Mouse (Mus musculus): ENCODE data around the gene Glrx2. TPM values are rescaled to one million over a fixed set of nuclear protein-coding genes. Genes with fewer than 3 reads are reported as not detected.

Gene Glrx2
- polyA plus RNA-seq, 2 experiments: 19.9 to 38.0 TPM

DNA sequence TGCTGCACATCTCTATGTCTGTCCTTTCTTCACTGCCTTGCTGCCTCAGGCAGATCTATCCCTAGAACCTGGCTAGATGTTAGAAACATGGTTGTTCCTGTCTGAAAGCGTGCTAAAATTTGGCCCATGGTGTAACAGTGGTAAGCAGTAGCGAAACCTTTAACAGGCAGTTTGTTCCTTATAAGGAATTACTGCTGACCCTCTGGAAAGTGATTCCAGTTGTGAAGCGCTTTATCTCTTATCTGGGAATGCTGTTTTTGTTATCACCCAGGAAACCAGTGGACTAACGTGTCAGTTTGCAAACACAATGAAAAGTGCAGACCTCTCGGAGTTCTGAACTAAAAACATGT is 5.5 kb upstream of the Glrx2 start:
- WGBS (ENCODE audit: insufficient replicate concordance): 53% methylated on average over 5 of the region's 5 CpGs
- no peak for DNase-seq (ENCODE audit: low read depth in 3 of 3, low spot score in 3 of 3)

GRCm38 (mm10) chr1:143724456-143725064 is 8.4 kb downstream of the Glrx2 start:
- WGBS (ENCODE audit: insufficient replicate concordance): 27% methylated on average over 5 of the region's 5 CpGs
- TF ChIP-seq CTCF (IDR thresholded peaks at IDR 0.05; ENCODE audit: low read depth) (no peak), EP300 (IDR thresholded peaks at IDR 0.05; ENCODE audit: low read depth) (peak; percentile 73)
- Histone ChIP-seq H3K27me3 (ENCODE audit: control insufficient read depth, insufficient read depth, low read length) (no peaks in the 10 kb centered on the region), H3K27ac (no peak overlapping the region), H3K4me2 (ENCODE audit: low read depth) (no peak overlapping the region), H3K9ac (replicated peaks) (no peak overlapping the region), H3K4me3 (ENCODE audit: insufficient read depth in 1 of 2, low read depth in 2 of 2, low read length in 2 of 2) (no peak overlapping the region), H3K36me3 (replicated peaks; ENCODE audit: control insufficient read depth, insufficient read depth, low read depth) (no peaks in the 10 kb centered on the region), H3K9me3 (ENCODE audit: control insufficient read depth, low read length) (no peaks in the 10 kb centered on the region), H3K4me1 (replicated peaks; ENCODE audit: control insufficient read depth in 2 of 2, insufficient read depth in 2 of 2, low read length in 1 of 2) (peaks cover 0 to 9% of the 10 kb centered on the region in 2 experiments; a peak in 2 of 4 replicates)
- DNase-seq (ENCODE audit: low read depth in 3 of 3, low spot score in 3 of 3): no peak
- peak; percentile 79 for ATAC-seq (ENCODE audit: insufficient read depth)

More for the DNA sequence above, 5.5 kb upstream of the Glrx2 start:
- Histone ChIP-seq H3K9me3 (ENCODE audit: control insufficient read depth, low read length) (no peaks in the 10 kb centered on the region), H3K36me3 (replicated peaks; ENCODE audit: control insufficient read depth, insufficient read depth, low read depth) (no peaks in the 10 kb centered on the region), H3K27me3 (ENCODE audit: control insufficient read depth, insufficient read depth, low read length) (no peaks in the 10 kb centered on the region), H3K27ac (no peak overlapping the region), H3K4me1 (replicated peaks; ENCODE audit: control insufficient read depth in 2 of 2, insufficient read depth in 2 of 2, low read length in 1 of 2) (peaks cover 0 to 10% of the 10 kb centered on the region in 2 experiments; a peak in 3 of 4 replicates), H3K4me2 (ENCODE audit: low read depth) (no peak overlapping the region), H3K9ac (replicated peaks) (no peak overlapping the region), H3K4me3 (ENCODE audit: insufficient read depth in 1 of 2, low read depth in 2 of 2, low read length in 2 of 2) (no peak overlapping the region)
- no peak for ATAC-seq (ENCODE audit: insufficient read depth)
- TF ChIP-seq EP300 (IDR thresholded peaks at IDR 0.05; ENCODE audit: low read depth): no peak
- no peak for TF ChIP-seq CTCF (IDR thresholded peaks at IDR 0.05; ENCODE audit: low read depth)

GRCm38 (mm10) chr1:143727701-143728445 is 11.7 kb downstream of the Glrx2 start:
- peaks cover 0 to 7% of the 10 kb centered on the region in 2 experiments; a peak in 2 of 4 replicates for H3K4me1 ChIP-seq (replicated peaks; ENCODE audit: control insufficient read depth in 2 of 2, insufficient read depth in 2 of 2, low read length in 1 of 2)
- no peak overlapping the region for H3K27ac ChIP-seq
- no peak overlapping the region for H3K4me2 ChIP-seq (ENCODE audit: low read depth)
- no peaks in the 10 kb centered on the region for H3K36me3 ChIP-seq (replicated peaks; ENCODE audit: control insufficient read depth, insufficient read depth, low read depth)
- no peak overlapping the region for H3K4me3 ChIP-seq (ENCODE audit: insufficient read depth in 1 of 2, low read depth in 2 of 2, low read length in 2 of 2)
- no peaks in the 10 kb centered on the region for H3K27me3 ChIP-seq (ENCODE audit: control insufficient read depth, insufficient read depth, low read length)
- no peak for DNase-seq (ENCODE audit: low read depth in 3 of 3, low spot score in 3 of 3)
- H3K9me3 ChIP-seq (ENCODE audit: control insufficient read depth, low read length): no peaks in the 10 kb centered on the region
- 47% methylated on average over 9 of the region's 9 CpGs for WGBS (ENCODE audit: insufficient replicate concordance)
- ATAC-seq (ENCODE audit: insufficient read depth): no peak
- TF ChIP-seq EP300 (IDR thresholded peaks at IDR 0.05; ENCODE audit: low read depth) (no peak), CTCF (IDR thresholded peaks at IDR 0.05; ENCODE audit: low read depth) (no peak)
- H3K9ac ChIP-seq (replicated peaks): no peak overlapping the region

DNA sequence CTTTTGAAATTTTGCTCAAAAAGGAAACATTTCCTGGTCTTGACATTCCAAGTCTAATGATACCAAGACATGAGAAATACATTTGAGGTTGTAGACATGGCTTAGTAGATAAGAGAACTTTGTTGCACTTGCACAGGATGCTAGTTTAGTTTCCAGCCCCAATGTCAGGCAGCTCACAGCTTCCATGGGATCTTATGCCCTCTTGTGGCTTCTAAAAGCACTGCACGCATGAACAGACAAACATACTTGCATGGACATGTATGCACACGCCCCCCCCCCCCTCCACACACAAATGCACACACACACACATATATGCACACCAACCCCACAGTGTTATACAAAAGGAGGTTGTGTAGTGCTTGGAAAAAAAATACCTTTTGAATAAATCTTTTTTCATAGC is 14.8 kb downstream of the Glrx2 start:
- no peaks in the 10 kb centered on the region for H3K27me3 ChIP-seq (ENCODE audit: control insufficient read depth, insufficient read depth, low read length)
- H3K4me3 ChIP-seq (ENCODE audit: insufficient read depth in 1 of 2, low read depth in 2 of 2, low read length in 2 of 2): no peak overlapping the region
- H3K4me1 ChIP-seq (replicated peaks; ENCODE audit: control insufficient read depth in 2 of 2, insufficient read depth in 2 of 2, low read length in 1 of 2): no peaks in the 10 kb centered on the region
- ATAC-seq (ENCODE audit: insufficient read depth): peak; percentile 44; the same call in 1 of the 2 replicates
- WGBS (ENCODE audit: insufficient replicate concordance): 44% methylated on average over 2 of the region's 2 CpGs
- peak in 2 of 3 experiments; percentile 50 to 54 for DNase-seq (ENCODE audit: low read depth in 3 of 3, low spot score in 3 of 3)
- H3K9me3 ChIP-seq (ENCODE audit: control insufficient read depth, low read length): no peaks in the 10 kb centered on the region
- H3K27ac ChIP-seq: no peak overlapping the region
- TF ChIP-seq EP300 (IDR thresholded peaks at IDR 0.05; ENCODE audit: low read depth): no peak
- peak; percentile 80 for TF ChIP-seq CTCF (IDR thresholded peaks at IDR 0.05; ENCODE audit: low read depth)
- no peak overlapping the region for H3K9ac ChIP-seq (replicated peaks)
- no peaks in the 10 kb centered on the region for H3K36me3 ChIP-seq (replicated peaks; ENCODE audit: control insufficient read depth, insufficient read depth, low read depth)
- no peak overlapping the region for H3K4me2 ChIP-seq (ENCODE audit: low read depth)

DNA sequence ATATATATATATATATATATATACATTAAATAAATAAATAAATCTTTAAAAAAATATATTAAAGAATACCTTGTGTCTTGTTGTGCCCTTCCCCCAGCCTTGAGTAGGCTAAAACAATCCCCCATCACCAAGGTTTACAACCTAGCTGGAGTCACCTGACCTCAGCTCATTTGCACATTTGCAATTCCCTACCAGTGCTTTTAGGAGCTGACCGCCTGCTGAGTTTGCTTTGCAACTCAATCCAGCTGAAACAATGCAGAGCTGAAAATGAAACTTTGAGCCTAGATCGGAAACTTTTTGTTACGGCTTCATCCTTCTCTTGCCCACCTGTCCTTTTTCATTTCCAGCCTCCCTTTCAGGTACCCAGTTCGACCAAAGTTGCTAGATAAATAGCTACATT is 15.6 kb downstream of the Glrx2 start:
- no peaks in the 10 kb centered on the region for H3K27me3 ChIP-seq (ENCODE audit: control insufficient read depth, insufficient read depth, low read length)
- H3K4me3 ChIP-seq (ENCODE audit: insufficient read depth in 1 of 2, low read depth in 2 of 2, low read length in 2 of 2): no peak overlapping the region
- H3K4me2 ChIP-seq (ENCODE audit: low read depth): no peak overlapping the region
- no peaks in the 10 kb centered on the region for H3K36me3 ChIP-seq (replicated peaks; ENCODE audit: control insufficient read depth, insufficient read depth, low read depth)
- H3K9me3 ChIP-seq (ENCODE audit: control insufficient read depth, low read length): no peaks in the 10 kb centered on the region
- H3K4me1 ChIP-seq (replicated peaks; ENCODE audit: control insufficient read depth in 2 of 2, insufficient read depth in 2 of 2, low read length in 1 of 2): no peaks in the 10 kb centered on the region
- ATAC-seq (ENCODE audit: insufficient read depth) (no peak), DNase-seq (ENCODE audit: low read depth in 3 of 3, low spot score in 3 of 3) (no peak)
- H3K9ac ChIP-seq (replicated peaks): no peak overlapping the region
- TF ChIP-seq EP300 (IDR thresholded peaks at IDR 0.05; ENCODE audit: low read depth) (no peak), CTCF (IDR thresholded peaks at IDR 0.05; ENCODE audit: low read depth) (no peak)
- 60% methylated on average over 4 of the region's 4 CpGs for WGBS (ENCODE audit: insufficient replicate concordance)
- H3K27ac ChIP-seq: no peak overlapping the region
